Mouse (Mus musculus) MEL (cell line): Measurements from ENCODE around the gene Mgat4b.

Source experiments
- MAFK ChIP-seq: IDR thresholded peaks from 2 replicates; pipeline ENCODE4 v1.6.1; 2011; ENCODE audit warnings: low read depth, mild to moderate bottlenecking, low read length, improper control_type of control experiment, borderline replicate concordance
- MAX ChIP-seq: IDR thresholded peaks from 2 replicates; pipeline ENCODE4 v1.6.1; 2011; ENCODE audit warnings: low read length, improper control_type of control experiment
- POLR2A ChIP-seq, 2 experiments: IDR thresholded peaks; 2 replicates each; pipeline ENCODE4 v1.6.1; 2011 to 2012; ENCODE audit warnings: low read length in 2 of 2, mild to moderate bottlenecking in 2 of 2, control low read depth in 1 of 2, improper control_type of control experiment in 1 of 2, low read depth in 1 of 2, moderate library complexity in 1 of 2; ENCODE audit not compliant: control insufficient read depth in 1 of 2, insufficient read depth in 1 of 2, poor library complexity in 1 of 2
- ZNF384 ChIP-seq: IDR thresholded peaks from 2 replicates; pipeline ENCODE4 v1.6.1; 2012; ENCODE audit warnings: low read depth, mild to moderate bottlenecking, inconsistent platforms, low read length, improper control_type of control experiment

DNA sequence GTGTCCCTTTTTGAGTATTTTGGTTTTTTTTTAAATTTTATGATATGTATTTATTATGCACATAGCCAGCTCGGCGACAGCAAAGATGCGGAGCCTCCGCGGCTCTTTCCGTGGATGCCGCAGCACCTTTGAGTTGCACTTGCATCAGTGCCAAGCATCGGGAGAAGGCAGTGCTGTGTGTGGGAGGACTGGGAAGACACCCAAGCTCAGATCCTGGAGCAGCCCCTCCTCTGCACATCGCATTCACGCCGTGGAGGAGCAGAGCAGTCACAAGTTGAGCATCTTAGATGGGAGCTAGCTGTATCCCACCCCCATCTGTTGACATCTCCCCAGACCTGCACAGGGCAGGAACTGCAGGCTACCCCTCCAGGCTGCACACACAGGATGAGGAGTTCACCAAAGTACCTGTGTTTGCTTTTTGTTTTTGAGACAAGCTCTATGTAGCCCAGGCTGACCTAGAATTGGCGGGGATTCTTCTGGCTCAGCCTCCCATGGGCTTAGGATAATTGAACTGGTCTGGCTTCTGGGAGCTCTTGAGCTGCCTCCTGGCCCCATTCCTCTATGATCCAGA, 43.4 kb downstream of the Mgat4b start:
- TF ChIP-seq MAFK: no peak
- no peak for TF ChIP-seq ZNF384
- no peak for TF ChIP-seq POLR2A (IDR thresholded peaks at IDR 0.05; ENCODE audit: control insufficient read depth in 1 of 2, insufficient read depth in 1 of 2, low read depth in 1 of 2, low read length in 2 of 2, poor library complexity in 1 of 2)
- no peak for TF ChIP-seq MAX
